Mouse (Mus musculus) neural tube, embryonic 11.5 days (tissue): ENCODE data around the gene Cbx6. TPM values are rescaled to one million over a fixed set of nuclear protein-coding genes. Genes with fewer than 3 reads are reported as not detected.

ENCODE experiments used
- ATAC-seq: fragments of 200-750 bp; cut with Nextera tagmentation; 2 replicates; pipeline ENCODE4 v1.8.0; 2017; ENCODE audit warnings: moderate number of reproducible peaks, mild to moderate bottlenecking, moderate TSS enrichment, moderate library complexity; ENCODE audit not compliant: insufficient read depth, low FRiP score, low TSS enrichment
- DNase-seq: peaks from one replicate; pipeline ENCODE4 v3.0.0-alpha.2; 2015; ENCODE audit warnings: low spot score
- H3K27ac ChIP-seq: fragments of 300-500 bp; sonication (generic); 2 replicates; pipeline ENCODE4 v1.5.1; 2014; ENCODE audit warnings: low read depth, mild to moderate bottlenecking, low read length
- H3K27me3 ChIP-seq: fragments of 300-500 bp; sonication (generic); 2 replicates; pipeline ENCODE4 v1.6.1; 2014; ENCODE audit warnings: mild to moderate bottlenecking, low read length, mixed read lengths; ENCODE audit not compliant: control insufficient read depth, insufficient read depth
- H3K36me3 ChIP-seq: fragments of 300-500 bp; sonication (generic); 2 replicates; pipeline ENCODE4 v1.6.1; 2014; ENCODE audit warnings: mild to moderate bottlenecking, low read length, moderate library complexity, mixed read lengths; ENCODE audit not compliant: control insufficient read depth, insufficient read depth
- H3K4me1 ChIP-seq: fragments of 300-500 bp; sonication (generic); 2 replicates; pipeline ENCODE4 v1.6.1; 2014; ENCODE audit warnings: low read length, mixed read lengths; ENCODE audit not compliant: control insufficient read depth, insufficient read depth
- H3K4me2 ChIP-seq: fragments of 300-500 bp; sonication (generic); 2 replicates; pipeline ENCODE4 v1.6.1; 2014; ENCODE audit warnings: low read depth, mild to moderate bottlenecking, moderate library complexity
- H3K4me3 ChIP-seq: fragments of 300-500 bp; sonication (generic); 2 replicates; pipeline ENCODE4 v1.5.1; 2014; ENCODE audit warnings: low read depth, low read length
- H3K9ac ChIP-seq: fragments of 300-500 bp; sonication (generic); 2 replicates; pipeline ENCODE4 v1.6.1; 2014; ENCODE audit warnings: mild to moderate bottlenecking, low read length
- H3K9me3 ChIP-seq: fragments of 300-500 bp; sonication (generic); 2 replicates; pipeline ENCODE4 v1.6.1; 2016; ENCODE audit warnings: low read length; ENCODE audit not compliant: control insufficient read depth
- WGBS: fragments of 180-500 bp; shearing (Covaris S2); extraction: QIAGEN DNeasy Blood & Tissue Kit; methylation state at CpG from one replicate; pipeline ENCODE4 v1.1.7; 2014; 5-methylcytosine and 5-hydroxymethylcytosine counted together
- polyA plus RNA-seq: library from polyadenylated mRNA; unstranded; fragments of >200 nt; fragmentation: Nextera tagmentation; extraction: Ambion mirVana; gene quantifications from 2 replicates; pipeline ENCODE4 v1.2.1, GENCODE M21; 2014

Gene Cbx6
- polyA plus RNA-seq, 1 experiment from 2014 or later: 18.0 TPM

DNA sequence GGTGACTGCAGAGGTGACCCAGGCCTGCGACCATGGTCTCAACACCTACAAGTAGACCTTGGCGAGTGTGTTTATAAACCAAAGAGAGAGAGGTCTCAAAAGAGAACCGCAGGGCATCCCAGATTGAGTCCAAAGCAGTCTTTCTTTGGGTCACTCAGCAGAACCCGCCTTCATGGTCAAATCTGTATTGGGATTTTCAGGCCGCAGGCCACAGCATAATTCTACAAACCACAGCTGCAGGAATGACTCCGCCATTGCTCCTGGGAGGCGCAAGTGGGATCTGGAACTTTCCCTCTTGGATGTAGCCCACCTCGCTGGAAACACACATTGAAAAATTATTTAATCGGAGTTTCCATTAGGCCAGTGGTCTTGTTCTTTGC, 383 bp upstream of the Cbx6 start:
- no peaks in the 10 kb centered on the region for H3K36me3 ChIP-seq
- peak overlapping the region; percentile 87 for H3K27ac ChIP-seq
- ATAC-seq (no peak), DNase-seq (no peak)
- H3K4me1 ChIP-seq: peaks cover 20% of the 10 kb centered on the region
- H3K27me3 ChIP-seq: no peaks in the 10 kb centered on the region
- WGBS: 67% methylated on average over 9 of the region's 9 CpGs
- H3K4me3 ChIP-seq: peak overlapping the region; percentile 59; the same call in 1 of the 2 replicates
- H3K9ac ChIP-seq: peak overlapping the region; percentile 73; the same call in 1 of the 2 replicates
- H3K4me2 ChIP-seq: peak overlapping the region; percentile 87
- H3K9me3 ChIP-seq: no peaks in the 10 kb centered on the region

DNA sequence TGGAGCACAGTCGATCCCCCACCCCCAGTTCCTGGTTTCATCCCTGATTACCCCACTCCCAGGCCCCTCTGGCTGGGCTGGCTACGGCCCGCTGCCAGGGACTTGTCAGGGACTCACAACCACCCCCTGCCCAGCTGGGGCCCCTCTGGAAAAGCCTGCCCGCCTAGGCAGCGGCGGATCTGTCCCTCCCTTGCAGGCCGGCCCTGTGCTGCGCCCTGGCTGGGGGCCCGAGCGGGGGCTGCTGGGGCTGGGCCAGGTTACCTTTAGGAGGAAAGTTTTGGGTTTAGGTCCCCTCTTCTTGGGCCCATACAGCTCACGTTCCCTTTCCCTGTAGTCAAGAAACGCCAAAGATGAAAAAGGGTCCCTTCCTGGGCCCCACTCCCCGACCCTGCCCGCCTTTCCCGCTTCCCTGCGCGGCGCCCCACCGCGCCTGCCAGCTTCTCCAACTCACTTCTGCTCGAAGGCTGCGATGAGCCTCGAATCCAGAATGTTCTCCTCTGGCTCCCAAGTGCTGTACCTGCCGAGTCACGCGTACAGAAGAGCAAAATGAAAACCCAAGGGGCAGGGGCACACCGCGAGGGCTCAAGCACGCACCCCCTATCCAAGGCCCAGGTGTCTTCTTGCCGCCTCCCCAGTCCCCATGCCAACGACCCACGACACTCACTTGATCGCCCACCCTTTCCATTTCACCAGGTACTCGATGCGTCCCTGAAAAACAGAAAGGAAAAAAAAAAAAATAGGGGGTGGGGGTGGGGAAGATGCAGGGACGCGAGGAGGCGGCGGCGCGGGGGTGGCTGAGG, 1.0 kb downstream of the Cbx6 start:
- H3K4me3 ChIP-seq: peak overlapping the region; percentile 59
- H3K27ac ChIP-seq: peak overlapping the region; percentile 72
- ATAC-seq (no peak), DNase-seq (peak; percentile 44)
- H3K27me3 ChIP-seq: no peaks in the 10 kb centered on the region
- H3K4me2 ChIP-seq: peak overlapping the region; percentile 87
- no peaks in the 10 kb centered on the region; the same call in 1 of the 2 replicates for H3K36me3 ChIP-seq
- peaks cover 33% of the 10 kb centered on the region for H3K4me1 ChIP-seq
- no peaks in the 10 kb centered on the region for H3K9me3 ChIP-seq
- H3K9ac ChIP-seq: peak overlapping the region; percentile 73
- WGBS: under 1% methylated on average over 41 of the region's 41 CpGs

DNA sequence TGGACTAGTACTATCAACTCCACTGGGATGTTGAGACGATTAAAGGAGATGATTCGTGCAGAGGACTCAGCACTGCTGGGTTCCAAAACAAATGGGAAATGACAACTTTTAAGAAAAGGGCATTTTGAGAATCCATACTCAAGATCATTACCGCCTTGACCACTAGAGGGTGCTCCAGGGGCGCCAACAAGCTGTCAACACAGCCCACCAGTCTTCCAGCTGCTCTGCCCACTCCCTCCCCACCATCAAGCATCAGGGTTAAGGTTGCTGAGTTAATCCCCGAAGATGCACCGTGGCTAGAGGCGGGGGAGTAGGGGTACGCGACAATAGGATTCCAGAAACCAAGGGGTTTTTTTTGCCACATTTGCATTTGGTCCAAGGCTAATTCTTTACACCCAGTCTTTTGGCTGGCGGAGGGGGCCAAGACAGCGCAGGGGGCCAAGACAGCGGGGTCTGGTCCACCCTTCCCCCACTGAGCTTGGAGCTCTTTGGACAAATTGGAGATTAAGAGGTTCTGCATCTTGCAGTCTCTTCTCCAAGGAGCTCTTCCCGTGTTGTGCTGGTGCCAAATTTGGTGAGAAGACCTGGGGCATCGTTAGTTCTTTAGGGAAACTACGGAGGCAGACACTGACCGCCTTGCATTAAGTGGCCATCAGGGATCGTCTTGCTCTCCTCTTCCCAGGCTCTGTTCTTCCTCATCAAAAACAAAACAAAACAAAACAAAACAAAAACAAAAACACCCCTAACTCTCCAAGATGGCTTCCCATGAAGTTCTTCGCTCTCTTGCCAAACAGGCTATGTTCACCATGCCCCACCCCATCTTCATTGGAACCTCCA, 2.2 kb downstream of the Cbx6 start:
- H3K4me1 ChIP-seq: peaks cover 34% of the 10 kb centered on the region
- WGBS: 35% methylated on average over 18 of the region's 18 CpGs
- H3K27ac ChIP-seq: no peak overlapping the region
- no peaks in the 10 kb centered on the region for H3K27me3 ChIP-seq
- no peaks in the 10 kb centered on the region for H3K9me3 ChIP-seq
- no peaks in the 10 kb centered on the region; the same call in none of the 2 replicates for H3K36me3 ChIP-seq
- peak overlapping the region; percentile 59 for H3K4me3 ChIP-seq
- no peak for ATAC-seq
- peak; percentile 76 for DNase-seq
- H3K4me2 ChIP-seq: peak overlapping the region; percentile 87
- H3K9ac ChIP-seq: no peak overlapping the region

DNA sequence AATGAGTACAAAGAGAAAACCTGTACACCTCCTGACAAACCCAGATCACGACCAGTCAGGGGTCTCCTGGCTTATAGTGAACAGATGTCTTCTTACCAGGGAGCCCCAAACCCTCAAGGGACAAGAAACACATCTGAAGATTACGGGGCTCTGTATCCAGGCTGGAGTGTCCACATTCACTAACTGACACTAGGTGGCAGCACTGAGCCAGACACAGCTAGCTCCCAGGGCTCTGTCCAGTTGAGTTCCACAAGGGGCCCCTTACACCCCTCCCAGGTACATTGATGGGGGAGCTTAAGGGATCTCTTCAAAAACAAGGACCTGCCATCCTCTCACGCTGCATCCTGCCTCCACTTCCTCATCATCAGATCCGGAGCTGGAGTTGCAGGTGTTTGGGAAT, 4.1 kb downstream of the Cbx6 start:
- DNase-seq: peak; percentile 77
- WGBS: 27% methylated on average over 4 of the region's 4 CpGs

DNA sequence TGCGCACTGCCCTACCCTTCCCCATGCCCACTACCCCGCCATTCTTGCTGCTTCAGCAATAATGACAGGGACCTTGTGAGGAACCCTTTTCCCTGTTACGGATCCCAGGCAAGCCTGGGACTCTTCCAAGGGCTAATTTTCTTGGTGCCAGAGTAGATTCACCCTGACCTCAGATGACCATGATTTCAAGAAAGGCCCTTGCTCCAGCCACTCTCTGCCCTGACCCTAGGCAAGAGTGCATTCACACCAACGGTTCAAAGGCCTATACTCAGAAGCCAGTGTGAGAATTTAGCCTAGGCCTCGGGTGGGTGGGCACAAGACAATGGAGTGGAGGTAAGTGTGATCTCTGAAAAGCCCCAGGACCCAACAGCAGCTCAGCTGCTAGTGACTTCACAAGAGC, 5.1 kb downstream of the Cbx6 start:
- Histone ChIP-seq H3K9me3 (no peaks in the 10 kb centered on the region), H3K27me3 (no peaks in the 10 kb centered on the region), H3K36me3 (no peaks in the 10 kb centered on the region; the same call in none of the 2 replicates), H3K4me1 (peaks cover 25% of the 10 kb centered on the region), H3K27ac (no peak overlapping the region), H3K9ac (no peak overlapping the region; the same call in 1 of the 2 replicates), H3K4me3 (no peak overlapping the region), H3K4me2 (no peak overlapping the region)
- 67% methylated on average over 5 of the region's 5 CpGs for WGBS
- ATAC-seq: no peak
- DNase-seq: no peak

More for the DNA sequence above, 4.1 kb downstream of the Cbx6 start:
- Histone ChIP-seq H3K4me3 (no peak overlapping the region), H3K4me2 (no peak overlapping the region), H3K27me3 (no peaks in the 10 kb centered on the region), H3K36me3 (no peaks in the 10 kb centered on the region; the same call in none of the 2 replicates), H3K4me1 (peaks cover 34% of the 10 kb centered on the region), H3K9me3 (no peaks in the 10 kb centered on the region), H3K9ac (no peak overlapping the region), H3K27ac (no peak overlapping the region)
- no peak for ATAC-seq

GRCm38 (mm10) chr15:79828366-79829035, 6.0 kb downstream of the Cbx6 start:
- Histone ChIP-seq H3K9ac (0 out of 2 replicates have a peak overlapping the region, but pooled peaks have one; percentile 10), H3K27ac (no peak overlapping the region), H3K4me3 (no peak overlapping the region), H3K9me3 (no peaks in the 10 kb centered on the region), H3K27me3 (no peaks in the 10 kb centered on the region), H3K4me1 (peaks cover 24% of the 10 kb centered on the region), H3K4me2 (peak overlapping the region; percentile 34), H3K36me3 (no peaks in the 10 kb centered on the region; the same call in none of the 2 replicates)
- DNase-seq (peak; percentile 42), ATAC-seq (no peak)
- WGBS: 56% methylated on average over 46 of the region's 46 CpGs

GRCm38 (mm10) chr15:79827778-79828210, 6.7 kb downstream of the Cbx6 start:
- Histone ChIP-seq H3K36me3 (no peaks in the 10 kb centered on the region; the same call in none of the 2 replicates), H3K4me1 (peaks cover 19% of the 10 kb centered on the region), H3K9ac (no peak overlapping the region), H3K9me3 (no peaks in the 10 kb centered on the region), H3K4me2 (no peak overlapping the region), H3K4me3 (no peak overlapping the region), H3K27me3 (no peaks in the 10 kb centered on the region), H3K27ac (no peak overlapping the region)
- WGBS: 94% methylated on average over 11 of the region's 11 CpGs
- no peak for ATAC-seq
- DNase-seq: no peak

DNA sequence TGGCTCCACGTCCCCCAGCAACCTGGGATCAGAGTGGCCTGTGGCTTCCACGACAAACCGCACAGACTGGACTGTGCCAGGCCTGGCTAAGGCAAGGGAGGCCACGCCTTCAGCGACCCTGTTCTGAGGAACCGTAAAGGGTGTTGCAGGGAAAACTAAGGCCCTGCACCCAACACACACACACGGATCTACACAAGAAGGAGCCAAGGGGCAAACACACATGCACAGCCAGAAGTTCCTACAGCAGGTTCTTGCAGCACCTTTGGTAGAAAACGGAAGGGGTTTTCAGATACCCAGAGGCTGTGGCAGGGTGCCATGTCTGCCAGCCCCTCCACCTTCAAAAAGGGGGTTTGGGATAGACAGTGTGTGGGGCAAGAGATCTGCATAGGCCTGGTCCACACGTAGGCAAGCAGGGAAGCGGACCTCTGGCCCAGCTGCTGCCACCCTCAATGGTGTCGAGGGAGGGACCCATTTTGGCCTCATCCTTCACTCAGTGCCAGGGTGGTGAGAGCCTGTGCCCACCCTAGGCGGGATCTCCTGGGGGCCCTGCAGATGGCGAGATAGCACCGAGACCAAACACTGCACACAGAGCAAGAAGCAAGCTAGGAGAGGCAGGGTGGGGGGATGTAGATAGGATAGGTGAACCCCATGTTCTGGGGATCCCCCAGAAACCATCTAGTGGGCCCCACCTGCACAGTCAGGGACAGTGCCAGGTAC, 7.3 kb downstream of the Cbx6 start:
- ATAC-seq: no peak
- no peak overlapping the region for H3K27ac ChIP-seq
- H3K4me1 ChIP-seq: peaks cover 13% of the 10 kb centered on the region
- no peaks in the 10 kb centered on the region for H3K27me3 ChIP-seq
- no peak overlapping the region for H3K4me2 ChIP-seq
- WGBS: 90% methylated on average over 14 of the region's 14 CpGs
- no peak for DNase-seq
- no peaks in the 10 kb centered on the region for H3K9me3 ChIP-seq
- H3K36me3 ChIP-seq: no peaks in the 10 kb centered on the region; the same call in none of the 2 replicates
- H3K4me3 ChIP-seq: no peak overlapping the region
- H3K9ac ChIP-seq: no peak overlapping the region
